Mouse (Mus musculus) heart, postnatal 0 days (tissue): ENCODE measurements around the gene Cgref1. TPM values are rescaled to one million over a fixed set of nuclear protein-coding genes. Genes with fewer than 3 reads are reported as not detected.

Experiments
- ATAC-seq: fragments of 200-750 bp; cut with Nextera tagmentation; 2 replicates; pipeline ENCODE4 v1.8.0; 2017; ENCODE audit warnings: low read depth, moderate number of reproducible peaks, moderate library complexity; ENCODE audit not compliant: insufficient read depth
- DNase-seq: peaks from one replicate; pipeline ENCODE4 v3.0.0-alpha.2; 2016; ENCODE audit warnings: low spot score
- H3K27ac ChIP-seq: fragments of 300-500 bp; sonication (generic); 2 replicates; pipeline ENCODE4 v1.5.1; 2014; ENCODE audit warnings: low read depth, mild to moderate bottlenecking
- H3K27me3 ChIP-seq: fragments of 300-500 bp; sonication (generic); 2 replicates; pipeline ENCODE4 v1.6.1; 2014; ENCODE audit warnings: low read length, mixed read lengths; ENCODE audit not compliant: control insufficient read depth, insufficient read depth
- H3K36me3 ChIP-seq: fragments of 300-500 bp; sonication (generic); replicated peaks from 2 replicates; pipeline ENCODE4 v1.6.1; 2014; ENCODE audit warnings: low read length, mixed read lengths; ENCODE audit not compliant: control insufficient read depth, insufficient read depth
- H3K4me1 ChIP-seq: fragments of 300-500 bp; sonication (generic); 2 replicates; pipeline ENCODE4 v1.6.1; 2014; ENCODE audit warnings: antibody characterized with exemption; ENCODE audit not compliant: control insufficient read depth, insufficient read depth
- H3K4me2 ChIP-seq: fragments of 300-500 bp; sonication (generic); 2 replicates; pipeline ENCODE4 v1.6.1; 2014; ENCODE audit warnings: low read depth, mild to moderate bottlenecking, low read length, moderate library complexity
- H3K4me3 ChIP-seq: fragments of 300-500 bp; sonication (generic); 2 replicates; pipeline ENCODE4 v1.5.1; 2014; ENCODE audit warnings: low read depth, low read length
- H3K9ac ChIP-seq: fragments of 300-500 bp; sonication (generic); replicated peaks from 2 replicates; pipeline ENCODE4 v1.6.1; 2014; ENCODE audit warnings: low read depth, low read length, mixed read lengths
- H3K9me3 ChIP-seq: fragments of 300-500 bp; sonication (generic); replicated peaks from 2 replicates; pipeline ENCODE4 v1.6.1; 2016; ENCODE audit warnings: low read length; ENCODE audit not compliant: control insufficient read depth
- CTCF ChIP-seq: IDR thresholded peaks from 2 replicates; pipeline ENCODE4 v1.5.1; 2016; ENCODE audit warnings: antibody characterized with exemption, control low read depth, low read depth
- EP300 ChIP-seq: IDR thresholded peaks from 2 replicates; pipeline ENCODE4 v1.6.1; 2016; ENCODE audit warnings: antibody characterized with exemption, low read depth
- WGBS: fragments of 180-500 bp; shearing (Covaris S2); extraction: QIAGEN DNeasy Blood & Tissue Kit; methylation state at CpG from one replicate; pipeline ENCODE4 v1.1.7; 2014; 5-methylcytosine and 5-hydroxymethylcytosine counted together
- polyA plus RNA-seq: library from polyadenylated mRNA; unstranded; fragments of >200 nt; fragmentation: Nextera tagmentation; extraction: Ambion mirVana; gene quantifications from 2 replicates; pipeline ENCODE4 v1.2.1, GENCODE M21; 2015
- total RNA-seq: library from RNA; depleted of rRNA; stranded (reverse); fragments of >200 nt; gene quantifications from 2 replicates; pipeline ENCODE4 v1.2.3, GENCODE M21; 2014; ENCODE audit warnings: low replicate concordance

The Cgref1 gene
- total and polyA plus RNA-seq, 2 experiments from 2014 or later = 1.1 to 3.0 TPM

GRCm38 (mm10) chr5:30920621-30921020 lies 24.8 kb downstream of the Cgref1 start:
- H3K27me3 ChIP-seq = no peaks in the 10 kb centered on the region
- ATAC-seq = no peak
- no peak overlapping the region for H3K27ac ChIP-seq
- no peak overlapping the region for H3K4me3 ChIP-seq
- TF ChIP-seq EP300 = no peak
- no peak for TF ChIP-seq CTCF
- DNase-seq = no peak
- WGBS = 67% methylated on average over 19 of the region's 19 CpGs
- H3K9me3 ChIP-seq = no peaks in the 10 kb centered on the region
- H3K4me2 ChIP-seq = peak overlapping the region; percentile 78; the same call in 1 of the 2 replicates
- peaks cover 19% of the 10 kb centered on the region for H3K4me1 ChIP-seq
- no peak overlapping the region for H3K9ac ChIP-seq
- H3K36me3 ChIP-seq = peaks cover 20% of the 10 kb centered on the region; the same call in 1 of the 2 replicates

GRCm38 (mm10) chr5:30919831-30920614 lies 25.4 kb downstream of the Cgref1 start:
- Histone ChIP-seq H3K9me3 (no peaks in the 10 kb centered on the region), H3K4me3 (no peak overlapping the region), H3K4me2 (no peak overlapping the region), H3K9ac (no peak overlapping the region), H3K27ac (no peak overlapping the region), H3K4me1 (peaks cover 25% of the 10 kb centered on the region), H3K36me3 (peaks cover 20% of the 10 kb centered on the region; the same call in 1 of the 2 replicates), H3K27me3 (no peaks in the 10 kb centered on the region)
- ATAC-seq = no peak
- TF ChIP-seq EP300 (no peak), CTCF (no peak)
- WGBS = 73% methylated on average over 11 of the region's 11 CpGs
- DNase-seq = no peak

- no peaks in the 10 kb centered on the region for H3K9me3 ChIP-seq
- 92% methylated on average over 8 of the region's 8 CpGs for WGBS
- no peak overlapping the region for H3K4me3 ChIP-seq
- H3K27me3 ChIP-seq = no peaks in the 10 kb centered on the region
- no peak overlapping the region for H3K27ac ChIP-seq
- ATAC-seq (no peak), DNase-seq (no peak)
- no peak overlapping the region for H3K4me2 ChIP-seq
- H3K36me3 ChIP-seq = peaks cover 20% of the 10 kb centered on the region; the same call in 1 of the 2 replicates
- H3K4me1 ChIP-seq = peaks cover 28% of the 10 kb centered on the region
- no peak overlapping the region for H3K9ac ChIP-seq
- no peak for TF ChIP-seq EP300
- no peak for TF ChIP-seq CTCF
Measured at GRCm38 (mm10) chr5:30918691-30919090, 26.7 kb downstream of the Cgref1 start.

GRCm38 (mm10) chr5:30917891-30918670 lies 27.3 kb downstream of the Cgref1 start:
- Histone ChIP-seq H3K4me1 (peaks cover 29% of the 10 kb centered on the region), H3K36me3 (peaks cover 20% of the 10 kb centered on the region; the same call in 1 of the 2 replicates), H3K9me3 (no peaks in the 10 kb centered on the region), H3K4me3 (no peak overlapping the region), H3K27ac (no peak overlapping the region), H3K27me3 (no peaks in the 10 kb centered on the region), H3K4me2 (no peak overlapping the region), H3K9ac (no peak overlapping the region)
- no peak for TF ChIP-seq EP300
- TF ChIP-seq CTCF = no peak
- no peak for DNase-seq
- WGBS = 84% methylated on average over 31 of the region's 31 CpGs
- ATAC-seq = no peak

GRCm38 (mm10) chr5:30917348-30917747 lies 28.0 kb downstream of the Cgref1 start:
- peaks cover 32% of the 10 kb centered on the region for H3K4me1 ChIP-seq
- ATAC-seq (no peak), DNase-seq (no peak)
- no peak overlapping the region for H3K4me3 ChIP-seq
- peak overlapping the region; percentile 82 for H3K27ac ChIP-seq
- H3K9ac ChIP-seq = no peak overlapping the region
- no peaks in the 10 kb centered on the region for H3K27me3 ChIP-seq
- H3K4me2 ChIP-seq = no peak overlapping the region
- peaks cover 20% of the 10 kb centered on the region; the same call in 1 of the 2 replicates for H3K36me3 ChIP-seq
- TF ChIP-seq EP300 (no peak), CTCF (no peak)
- WGBS = 89% methylated on average over 11 of the region's 11 CpGs
- H3K9me3 ChIP-seq = no peaks in the 10 kb centered on the region
